16 mouse cellular contexts compared by ENCODE assay signal in the genomic region with DNA sequence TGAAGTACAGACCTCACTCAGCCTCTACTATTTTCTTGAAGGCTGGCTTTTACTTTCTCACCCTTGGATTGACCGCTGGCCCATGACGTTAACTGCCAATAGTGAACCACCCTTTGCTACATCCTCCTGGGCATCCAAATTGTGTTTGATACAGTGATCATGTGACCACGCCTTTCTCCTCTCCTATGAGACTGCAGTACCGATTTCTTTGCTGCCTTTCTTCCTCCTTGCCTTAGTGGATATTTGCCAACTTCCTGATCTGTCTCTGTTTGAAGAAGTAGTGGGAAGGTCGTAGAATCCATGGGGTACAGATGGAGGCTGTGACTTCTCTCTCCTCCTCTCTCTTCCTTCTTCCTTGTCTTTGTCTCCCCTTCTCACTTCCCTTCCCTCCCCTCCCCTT.
"Had no signal": no experiment of that assay in that cellular context is flagged by ENCODE, and none has a peak within 500 bp of the region (broad histone marks: within the 10 kb centered on the region; RNA-seq: fewer than 3 reads in every experiment).

No protein-coding gene starts in this region.

- H3K4me3 ChIP-seq: limb, embryonic 10.5 days; limb, embryonic 13.5 days; liver, embryonic 12.5 days; liver, embryonic 15.5 days; megakaryocyte, embryonic 14.5 days; midbrain, embryonic 10.5 days had no signal

- H3K4me1 ChIP-seq: limb, embryonic 13.5 days; liver, embryonic 12.5 days; megakaryocyte, embryonic 14.5 days had no signal

- DNase-seq: kidney, adult 2 months; kidney, postnatal 10 days; kidney, postnatal 36 days; liver; lung, adult 2 months; lung, postnatal 14 days; midbrain, embryonic 14.5 days; thymus, adult 18-20 months; thymus, postnatal 14 days had no signal

- H3K27ac ChIP-seq: limb, embryonic 10.5 days; limb, embryonic 13.5 days; liver, embryonic 12.5 days; liver, embryonic 15.5 days; midbrain, embryonic 10.5 days had no signal

- ATAC-seq: intestine, postnatal 0 days; liver, embryonic 12.5 days had no signal
